Mouse (Mus musculus): ENCODE data around the gene Mgat5b.
A peak's percentile ranks its signal among the peaks of the same experiment; 100 is the strongest.

Gene Mgat5b

GRCm38 (mm10) chr11:116982543-116982942 is 63.9 kb downstream of the Mgat5b start:
- no peak for DNase-seq

- DNase-seq: no peak
Observed at GRCm38 (mm10) chr11:116985504-116986385, 67.1 kb downstream of the Mgat5b start.

GRCm38 (mm10) chr11:116988131-116988530 is 69.5 kb downstream of the Mgat5b start:
- DNase-seq: no peak

- DNase-seq: no peak
Observed at GRCm38 (mm10) chr11:116990231-116990630, 71.6 kb downstream of the Mgat5b start.

GRCm38 (mm10) chr11:116991410-116991809 is 72.7 kb downstream of the Mgat5b start:
- no peak for DNase-seq

GRCm38 (mm10) chr11:116991964-116992363 is 73.3 kb downstream of the Mgat5b start:
- no peak for DNase-seq

- peak; percentile 52 for DNase-seq
Observed at GRCm38 (mm10) chr11:116994095-116994582, 75.5 kb downstream of the Mgat5b start.

GRCm38 (mm10) chr11:116996976-116997375 is 78.3 kb downstream of the Mgat5b start:
- DNase-seq: no peak

GRCm38 (mm10) chr11:116998935-116999334 is 80.3 kb downstream of the Mgat5b start:
- no peak for DNase-seq

GRCm38 (mm10) chr11:117000219-117000618 is 81.6 kb downstream of the Mgat5b start:
- DNase-seq: no peak

GRCm38 (mm10) chr11:117001789-117002188 is 83.1 kb downstream of the Mgat5b start:
- no peak for DNase-seq

GRCm38 (mm10) chr11:117003503-117003902 is 84.8 kb downstream of the Mgat5b start:
- DNase-seq: no peak

GRCm38 (mm10) chr11:117004277-117004676 is 85.6 kb downstream of the Mgat5b start:
- no peak for DNase-seq

- no peak for DNase-seq
Observed at GRCm38 (mm10) chr11:117017462-117017861, 98.8 kb downstream of the Mgat5b start.

GRCm38 (mm10) chr11:117018410-117018809 is 99.7 kb downstream of the Mgat5b start:
- DNase-seq: peak; percentile 85

GRCm38 (mm10) chr11:117021026-117021425 is 102.4 kb downstream of the Mgat5b start:
- no peak for DNase-seq

GRCm38 (mm10) chr11:117023537-117023936 is 104.9 kb downstream of the Mgat5b start:
- no peak for DNase-seq

GRCm38 (mm10) chr11:117027681-117028080 is 109.0 kb downstream of the Mgat5b start:
- DNase-seq: peak; percentile 47

GRCm38 (mm10) chr11:117028861-117029568 is 110.4 kb downstream of the Mgat5b start:
- DNase-seq: no peak

GRCm38 (mm10) chr11:117029569-117029955 is 110.9 kb downstream of the Mgat5b start:
- no peak for DNase-seq

- DNase-seq: no peak
Observed at GRCm38 (mm10) chr11:117030018-117030417, 111.4 kb downstream of the Mgat5b start.

- peak; percentile 29 for DNase-seq
Observed at GRCm38 (mm10) chr11:117030471-117031101, 111.9 kb downstream of the Mgat5b start.

- no peak for DNase-seq
Observed at GRCm38 (mm10) chr11:117031249-117031648, 112.6 kb downstream of the Mgat5b start.

All from thymus, postnatal 25 days (tissue).